Mouse (Mus musculus) gastrocnemius, postnatal 36 days (tissue): Measurements from ENCODE around the gene Acss1. TPM values are rescaled to one million over a fixed set of nuclear protein-coding genes. Genes with fewer than 3 reads are reported as not detected.

Experiments used
- DNase-seq, 2 experiments: peaks; one replicate each; pipeline ENCODE4 v3.0.0; 2022
- intact Hi-C: fragments of 180-260 bp; cut with DNase I; formaldehyde crosslinking; loops from one replicate; pipeline ENCODE4 v1.15.1; 2025
- total RNA-seq, 2 experiments: library from RNA; stranded (reverse); gene quantifications; 2 replicates each; pipeline ENCODE4 v1.2.3; 2021

Gene Acss1
- total RNA-seq, 2 experiments from 2014 or later: 10.7 to 26.5 TPM

GRCm38 (mm10) chr2:150667065-150667819 is 1.1 kb downstream of the Acss1 start:
- intact Hi-C loops: no loop called here

GRCm38 (mm10) chr2:150666723-150667064 is 1.6 kb downstream of the Acss1 start:
- intact Hi-C loops: no loop called here
- DNase-seq: no peak

More at GRCm38 (mm10) chr2:150667065-150667819, 1.1 kb downstream of the Acss1 start:
- DNase-seq: no peak

GRCm38 (mm10) chr2:150665534-150666451 is 2.5 kb downstream of the Acss1 start:
- intact Hi-C loops: no loop called here
- DNase-seq: no peak

- no peak for DNase-seq
- intact Hi-C loops: no loop called here
Measured at GRCm38 (mm10) chr2:150665006-150665405, 3.3 kb downstream of the Acss1 start.

- intact Hi-C loops: no loop called here
- no peak for DNase-seq
Measured at GRCm38 (mm10) chr2:150664152-150664920, 4.0 kb downstream of the Acss1 start.

- intact Hi-C loops: no loop called here
- DNase-seq: no peak
Measured at GRCm38 (mm10) chr2:150663255-150663654, 5.0 kb downstream of the Acss1 start.

- intact Hi-C loops: no loop called here
- DNase-seq: no peak
Measured at GRCm38 (mm10) chr2:150662007-150662406, 6.3 kb downstream of the Acss1 start.

- DNase-seq: no peak
- intact Hi-C loops: no loop called here
Measured at GRCm38 (mm10) chr2:150660668-150661451, 7.4 kb downstream of the Acss1 start.

GRCm38 (mm10) chr2:150660049-150660448 is 8.3 kb downstream of the Acss1 start:
- DNase-seq: no peak
- intact Hi-C loops: no loop called here

- no peak for DNase-seq
- intact Hi-C loops: no loop called here
Measured at GRCm38 (mm10) chr2:150656975-150657768, 11.1 kb downstream of the Acss1 start.

GRCm38 (mm10) chr2:150656112-150656511 is 12.2 kb downstream of the Acss1 start:
- intact Hi-C loops: no loop called here
- no peak for DNase-seq

- DNase-seq: no peak
- intact Hi-C loops: no loop called here
Measured at GRCm38 (mm10) chr2:150655290-150655689, 13.0 kb downstream of the Acss1 start.

GRCm38 (mm10) chr2:150654814-150655213 is 13.5 kb downstream of the Acss1 start:
- intact Hi-C loops: no loop called here
- DNase-seq: no peak

GRCm38 (mm10) chr2:150651366-150651765 is 16.9 kb downstream of the Acss1 start:
- intact Hi-C loops: no loop called here
- DNase-seq: no peak

GRCm38 (mm10) chr2:150650511-150651074 is 17.7 kb downstream of the Acss1 start:
- intact Hi-C loops: no loop called here

GRCm38 (mm10) chr2:150648300-150648895 is 19.9 kb downstream of the Acss1 start:
- intact Hi-C loops: no loop called here
- DNase-seq: peak in 1 of 2 experiments; percentile 27

More at GRCm38 (mm10) chr2:150650511-150651074, 17.7 kb downstream of the Acss1 start:
- no peak for DNase-seq

GRCm38 (mm10) chr2:150647681-150648299 is 20.5 kb downstream of the Acss1 start:
- DNase-seq: no peak

More at GRCm38 (mm10) chr2:150647681-150648299, 20.5 kb downstream of the Acss1 start:
- intact Hi-C loops: no loop called here
